Mouse (Mus musculus): ENCODE measurements around the gene Dapk2. TPM values are rescaled to one million over a fixed set of nuclear protein-coding genes. Genes with fewer than 3 reads are reported as not detected.
"Not testable (repeated sequence)": the region's sequence is repeated elsewhere in the genome, so short reads cannot be mapped to it uniquely, and the experiment has no call there.

Gene Dapk2
- polyA plus RNA-seq, 1 experiment from 2014 or later, result 6.7 TPM

- Histone ChIP-seq H3K4me3 (no peak overlapping the region), H3K36me3 (no peaks in the 10 kb centered on the region), H3K9ac (no peak overlapping the region), H3K27me3 (no peaks in the 10 kb centered on the region), H3K4me1 (peaks cover 3% of the 10 kb centered on the region; the same call in 1 of the 2 replicates), H3K9me3 (no peaks in the 10 kb centered on the region), H3K27ac (no peak overlapping the region), H3K4me2 (no peak overlapping the region)
- 12% methylated on average over 2 of the region's 2 CpGs for WGBS
- ATAC-seq (ENCODE audit: insufficient number of reproducible peaks, insufficient read depth, low FRiP score, low TSS enrichment, low read depth), result no peak
Observed at GRCm38 (mm10) chr9:66283565-66284203, 125.7 kb downstream of the Dapk2 start.

- H3K9ac ChIP-seq; H3K4me3 ChIP-seq; H3K9me3 ChIP-seq; H3K27ac ChIP-seq; ATAC-seq (ENCODE audit: insufficient number of reproducible peaks, insufficient read depth, low FRiP score, low TSS enrichment, low read depth); H3K36me3 ChIP-seq; H3K27me3 ChIP-seq; H3K4me2 ChIP-seq; H3K4me1 ChIP-seq: not testable (repeated sequence)
- 85% methylated on average over 2 of the region's 2 CpGs for WGBS
Observed at GRCm38 (mm10) chr9:66285241-66285640, 127.2 kb downstream of the Dapk2 start.

GRCm38 (mm10) chr9:66285901-66286300 lies 127.9 kb downstream of the Dapk2 start:
- H3K36me3 ChIP-seq, result no peaks in the 10 kb centered on the region
- whole genome bisulfite sequencing, result 16% methylated on average over 7 of the region's 7 CpGs
- peaks cover 3% of the 10 kb centered on the region; the same call in 1 of the 2 replicates for H3K4me1 ChIP-seq
- no peak overlapping the region for H3K27ac ChIP-seq
- H3K4me3 ChIP-seq, result no peak overlapping the region
- no peak overlapping the region for H3K4me2 ChIP-seq
- ATAC-seq (ENCODE audit: insufficient number of reproducible peaks, insufficient read depth, low FRiP score, low TSS enrichment, low read depth), result no peak
- no peaks in the 10 kb centered on the region for H3K27me3 ChIP-seq
- no peaks in the 10 kb centered on the region for H3K9me3 ChIP-seq
- H3K9ac ChIP-seq, result no peak overlapping the region

GRCm38 (mm10) chr9:66290727-66291126 lies 132.7 kb downstream of the Dapk2 start:
- no peaks in the 10 kb centered on the region for H3K27me3 ChIP-seq
- H3K4me2 ChIP-seq, result no peak overlapping the region
- H3K27ac ChIP-seq, result no peak overlapping the region
- peaks cover 3% of the 10 kb centered on the region; the same call in 1 of the 2 replicates for H3K4me1 ChIP-seq
- no peaks in the 10 kb centered on the region for H3K36me3 ChIP-seq
- WGBS, result 85% methylated on average over 2 of the region's 2 CpGs
- no peaks in the 10 kb centered on the region for H3K9me3 ChIP-seq
- H3K9ac ChIP-seq, result no peak overlapping the region
- ATAC-seq (ENCODE audit: insufficient number of reproducible peaks, insufficient read depth, low FRiP score, low TSS enrichment, low read depth), result no peak
- H3K4me3 ChIP-seq, result no peak overlapping the region

GRCm38 (mm10) chr9:66293319-66293718 lies 135.3 kb downstream of the Dapk2 start:
- Histone ChIP-seq H3K9ac (no peak overlapping the region), H3K4me2 (no peak overlapping the region), H3K4me3 (no peak overlapping the region), H3K36me3 (no peaks in the 10 kb centered on the region), H3K27ac (no peak overlapping the region), H3K27me3 (no peaks in the 10 kb centered on the region), H3K4me1 (no peaks in the 10 kb centered on the region), H3K9me3 (no peaks in the 10 kb centered on the region)
- 89% methylated on average over 2 of the region's 2 CpGs for WGBS
- no peak for ATAC-seq (ENCODE audit: insufficient number of reproducible peaks, insufficient read depth, low FRiP score, low TSS enrichment, low read depth)

- 100% methylated on average over 1 of the region's 1 CpGs for WGBS
- no peaks in the 10 kb centered on the region for H3K4me1 ChIP-seq
- H3K27ac ChIP-seq, result no peak overlapping the region
- H3K9ac ChIP-seq, result no peak overlapping the region
- no peaks in the 10 kb centered on the region for H3K36me3 ChIP-seq
- no peak overlapping the region for H3K4me2 ChIP-seq
- ATAC-seq (ENCODE audit: insufficient number of reproducible peaks, insufficient read depth, low FRiP score, low TSS enrichment, low read depth), result no peak
- H3K9me3 ChIP-seq, result no peaks in the 10 kb centered on the region
- H3K4me3 ChIP-seq, result no peak overlapping the region
- H3K27me3 ChIP-seq, result no peaks in the 10 kb centered on the region
Observed at GRCm38 (mm10) chr9:66294227-66294626, 136.2 kb downstream of the Dapk2 start.

- Histone ChIP-seq H3K9me3 (no peaks in the 10 kb centered on the region), H3K9ac (no peak overlapping the region), H3K36me3 (no peaks in the 10 kb centered on the region), H3K27ac (no peak overlapping the region), H3K4me1 (no peaks in the 10 kb centered on the region), H3K4me2 (no peak overlapping the region), H3K27me3 (no peaks in the 10 kb centered on the region), H3K4me3 (no peak overlapping the region)
- no peak for ATAC-seq (ENCODE audit: insufficient number of reproducible peaks, insufficient read depth, low FRiP score, low TSS enrichment, low read depth)
- 5% methylated on average over 3 of the region's 3 CpGs for WGBS
Observed at GRCm38 (mm10) chr9:66294980-66295410, 137.0 kb downstream of the Dapk2 start.

GRCm38 (mm10) chr9:66295577-66296120 lies 137.6 kb downstream of the Dapk2 start:
- no peaks in the 10 kb centered on the region for H3K27me3 ChIP-seq
- H3K9ac ChIP-seq, result no peak overlapping the region
- H3K36me3 ChIP-seq, result no peaks in the 10 kb centered on the region
- no peak overlapping the region for H3K4me3 ChIP-seq
- H3K9me3 ChIP-seq, result no peaks in the 10 kb centered on the region
- no peak for ATAC-seq (ENCODE audit: insufficient number of reproducible peaks, insufficient read depth, low FRiP score, low TSS enrichment, low read depth)
- 66% methylated on average over 6 of the region's 6 CpGs for WGBS
- H3K4me1 ChIP-seq, result no peaks in the 10 kb centered on the region
- H3K4me2 ChIP-seq, result no peak overlapping the region
- no peak overlapping the region for H3K27ac ChIP-seq

GRCm38 (mm10) chr9:66298783-66299182 lies 140.8 kb downstream of the Dapk2 start:
- no peak for ATAC-seq (ENCODE audit: insufficient number of reproducible peaks, insufficient read depth, low FRiP score, low TSS enrichment, low read depth)
- Histone ChIP-seq H3K9ac (no peak overlapping the region), H3K27ac (no peak overlapping the region), H3K4me3 (no peak overlapping the region), H3K4me1 (no peaks in the 10 kb centered on the region), H3K27me3 (no peaks in the 10 kb centered on the region), H3K9me3 (no peaks in the 10 kb centered on the region), H3K36me3 (no peaks in the 10 kb centered on the region), H3K4me2 (no peak overlapping the region)
- WGBS, result 82% methylated on average over 4 of the region's 4 CpGs

- 94% methylated on average over 2 of the region's 2 CpGs for WGBS
- H3K27ac ChIP-seq, result no peak overlapping the region
- no peak for ATAC-seq (ENCODE audit: insufficient number of reproducible peaks, insufficient read depth, low FRiP score, low TSS enrichment, low read depth)
- no peaks in the 10 kb centered on the region for H3K36me3 ChIP-seq
- H3K27me3 ChIP-seq, result no peaks in the 10 kb centered on the region
- no peak overlapping the region for H3K4me2 ChIP-seq
- H3K4me1 ChIP-seq, result peaks cover 6% of the 10 kb centered on the region
- no peak overlapping the region for H3K4me3 ChIP-seq
- no peak overlapping the region for H3K9ac ChIP-seq
- H3K9me3 ChIP-seq, result no peaks in the 10 kb centered on the region
Observed at GRCm38 (mm10) chr9:66300448-66301027, 142.5 kb downstream of the Dapk2 start.

GRCm38 (mm10) chr9:66304320-66305090 lies 146.5 kb downstream of the Dapk2 start:
- Histone ChIP-seq H3K4me1 (peaks cover 9% of the 10 kb centered on the region), H3K4me2 (peak overlapping the region; percentile 52; the same call in 1 of the 2 replicates), H3K36me3 (no peaks in the 10 kb centered on the region), H3K27me3 (no peaks in the 10 kb centered on the region), H3K9ac (no peak overlapping the region), H3K27ac (no peak overlapping the region), H3K4me3 (no peak overlapping the region), H3K9me3 (no peaks in the 10 kb centered on the region)
- ATAC-seq (ENCODE audit: insufficient number of reproducible peaks, insufficient read depth, low FRiP score, low TSS enrichment, low read depth), result no peak
- WGBS, result 88% methylated on average over 3 of the region's 3 CpGs

Data from embryonic facial prominence, embryonic 13.5 days (tissue).